Mouse (Mus musculus) right cerebral cortex, adult 2 months (tissue): ENCODE data around the gene Cdcp1.
A peak's percentile ranks its signal among the peaks of the same experiment; 100 is the strongest.

ENCODE experiments used
- DNase-seq, 2 experiments: peaks; one replicate each; pipeline ENCODE4 v3.0.0; 2021 to 2022; ENCODE audit warnings: low spot score in 2 of 2

The Cdcp1 gene

GRCm38 (mm10) chr9:123152026-123152425 lies 63.8 kb downstream of the Cdcp1 start:
- DNase-seq = no peak

DNA sequence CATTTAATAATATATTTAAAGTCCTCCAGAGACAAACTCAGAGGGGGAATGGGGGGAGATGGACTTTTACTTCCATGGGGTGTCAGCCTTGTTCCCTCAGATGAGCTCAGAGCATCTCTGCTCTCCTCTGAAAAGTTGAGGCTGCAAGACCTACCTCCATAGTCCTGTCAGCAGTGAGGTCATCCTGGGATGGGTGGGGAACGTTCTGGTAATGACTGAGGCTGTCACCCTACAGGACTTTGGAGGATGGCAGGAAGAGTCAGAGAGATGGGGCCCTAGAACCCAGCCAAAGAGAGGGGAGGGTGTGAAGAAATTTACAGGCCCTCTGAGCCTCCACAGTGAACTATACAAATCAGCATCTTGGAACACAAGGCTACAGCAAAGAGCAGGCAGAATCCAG lies 64.3 kb downstream of the Cdcp1 start:
- no peak for DNase-seq

GRCm38 (mm10) chr9:123150241-123151020 lies 65.4 kb downstream of the Cdcp1 start, which contains the start of gene Clec3b:
Clec3b (plus strand) TSS chr9:123150946.
- DNase-seq = peak in 1 of 2 experiments; percentile 16

DNA sequence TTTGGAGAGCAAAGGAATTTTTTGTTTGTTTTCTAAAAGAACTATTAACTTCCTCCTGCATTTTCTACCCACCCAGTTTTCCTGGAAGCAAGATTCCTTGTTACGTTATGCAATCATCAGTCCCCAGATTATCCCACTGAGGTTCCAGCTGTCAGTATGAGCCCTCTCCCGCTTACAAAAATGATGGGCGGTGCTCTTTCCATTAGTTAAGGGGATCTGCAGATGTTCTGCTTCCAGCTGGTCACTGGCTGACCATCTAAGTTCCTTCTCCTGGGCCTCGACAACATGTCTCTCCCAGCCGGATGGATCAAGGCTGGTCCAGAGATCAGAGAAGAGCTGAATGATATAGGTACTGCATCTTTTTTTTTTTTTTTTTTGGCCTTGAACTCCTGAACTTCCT lies 67.4 kb downstream of the Cdcp1 start:
- DNase-seq = no peak

GRCm38 (mm10) chr9:123139887-123140614 lies 75.8 kb downstream of the Cdcp1 start:
- no peak for DNase-seq

DNA sequence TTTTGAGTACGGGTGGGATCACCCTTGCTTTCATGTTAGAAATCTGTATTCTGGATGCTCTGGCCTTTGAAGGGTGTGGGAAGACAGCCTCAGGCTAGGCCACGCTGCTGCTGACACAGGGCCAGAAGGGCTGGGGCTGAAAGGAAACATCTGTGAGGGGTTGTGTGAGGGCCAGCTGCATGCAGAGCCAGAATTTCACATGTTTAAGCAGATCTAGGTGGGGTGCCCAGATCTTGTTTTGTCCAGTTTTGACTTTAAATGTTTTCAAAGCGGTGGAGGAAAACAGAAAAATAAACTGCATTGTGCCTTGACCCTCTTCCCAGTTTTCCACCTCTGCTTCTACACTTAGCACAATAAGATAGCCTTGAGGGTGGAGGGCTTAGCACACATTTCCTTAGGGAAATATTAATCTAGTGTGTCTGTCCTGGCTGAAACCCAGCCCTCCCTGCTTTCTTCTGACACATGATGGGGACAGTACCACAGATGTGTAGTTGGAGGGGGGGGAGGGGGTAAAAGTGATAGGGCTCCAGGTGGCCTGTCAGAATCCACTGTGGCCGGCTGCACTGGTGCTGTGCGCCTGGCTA lies 76.9 kb downstream of the Cdcp1 start:
- DNase-seq = no peak

- peak in 1 of 2 experiments; percentile 10 for DNase-seq
Observed at GRCm38 (mm10) chr9:123136953-123137682, 78.7 kb downstream of the Cdcp1 start.

DNA sequence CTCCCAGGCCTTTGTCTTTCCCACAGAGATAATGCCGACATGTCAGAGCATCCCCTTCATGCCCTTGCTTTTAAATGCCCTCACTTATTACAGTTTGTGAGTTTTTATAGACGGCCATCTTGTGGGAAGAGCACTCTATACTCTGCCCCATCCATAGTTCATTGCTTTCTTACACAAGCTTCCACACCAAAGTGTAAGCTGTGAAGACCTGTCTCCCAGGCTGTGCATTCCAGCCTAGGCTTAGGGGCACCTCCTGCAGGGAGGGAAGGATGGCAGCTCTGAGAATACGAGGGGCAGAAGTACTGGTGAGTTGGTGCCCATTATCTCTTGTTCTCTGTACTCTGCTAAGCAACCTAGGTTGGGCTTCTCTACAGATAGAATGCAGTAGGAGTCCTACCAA lies 82.8 kb downstream of the Cdcp1 start:
- DNase-seq = no peak

- DNase-seq = no peak
Observed at GRCm38 (mm10) chr9:123127663-123128062, 88.2 kb downstream of the Cdcp1 start.

DNA sequence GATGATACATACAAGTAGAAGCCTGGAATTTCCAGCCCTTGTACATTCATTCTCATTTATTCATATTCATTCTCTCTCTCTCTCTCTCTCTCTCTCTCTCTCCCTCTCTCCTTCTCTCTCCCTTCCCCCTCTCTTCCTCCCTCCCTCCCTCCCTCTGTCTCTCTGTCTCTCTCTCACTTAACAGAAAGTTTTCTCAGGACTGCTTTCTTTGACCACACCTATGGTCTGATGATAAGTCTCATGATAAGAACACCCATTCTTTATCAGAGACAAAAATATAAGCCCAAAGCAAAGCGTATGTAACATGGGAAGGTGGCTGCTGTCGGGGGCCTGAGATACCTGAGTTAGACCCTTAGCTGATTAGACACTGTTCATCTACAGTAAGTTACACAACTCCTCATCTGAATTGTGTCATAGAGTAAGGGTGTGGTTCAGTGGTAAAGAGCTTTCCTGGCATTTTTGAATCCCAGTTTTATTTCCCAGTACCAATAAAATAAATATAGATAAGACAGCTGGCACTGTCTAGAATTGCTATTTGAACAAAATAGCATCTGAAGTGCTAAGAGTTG lies 91.3 kb downstream of the Cdcp1 start:
- DNase-seq = no peak

DNA sequence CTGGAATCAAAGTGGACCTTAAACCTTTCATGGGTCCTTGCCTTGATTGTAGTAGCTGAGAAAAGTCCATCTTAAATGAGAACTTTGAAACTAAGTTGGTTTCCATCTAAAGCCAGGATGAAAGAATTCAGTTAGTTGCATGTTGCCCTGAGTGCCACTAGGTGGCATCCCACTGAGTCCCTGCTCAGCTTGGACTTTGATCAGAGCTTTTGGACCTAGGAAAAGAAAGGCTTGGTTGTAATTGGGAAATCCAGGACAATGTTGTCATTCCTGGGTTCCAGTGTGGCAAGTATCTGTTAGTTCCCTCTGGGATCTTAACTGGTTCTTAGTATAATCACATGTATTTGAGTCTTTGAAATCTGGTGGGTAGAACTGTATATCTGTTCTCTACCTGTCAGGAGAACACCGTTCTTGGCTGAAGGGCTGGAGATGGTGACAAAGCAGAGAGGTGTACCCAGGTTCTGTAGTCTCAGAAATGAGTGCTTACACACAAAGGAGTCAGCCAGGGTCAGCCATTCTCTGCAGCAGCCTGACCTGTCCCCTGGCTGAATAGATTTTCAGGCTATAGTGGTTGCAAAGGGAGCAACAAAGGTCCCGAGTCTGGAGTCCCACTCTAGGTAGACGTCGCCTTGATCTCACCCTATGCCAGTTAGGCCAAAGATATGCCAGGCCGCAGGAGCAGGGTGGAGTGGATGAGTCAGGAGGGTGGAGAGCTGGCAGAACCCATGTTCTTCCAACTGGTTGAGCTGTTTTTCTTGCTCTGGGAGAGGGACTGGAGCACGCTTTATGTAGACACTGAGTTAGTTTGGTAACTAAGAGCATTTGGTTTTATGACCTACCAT lies 92.0 kb downstream of the Cdcp1 start:
- peak in 1 of 2 experiments; percentile 28 for DNase-seq

DNA sequence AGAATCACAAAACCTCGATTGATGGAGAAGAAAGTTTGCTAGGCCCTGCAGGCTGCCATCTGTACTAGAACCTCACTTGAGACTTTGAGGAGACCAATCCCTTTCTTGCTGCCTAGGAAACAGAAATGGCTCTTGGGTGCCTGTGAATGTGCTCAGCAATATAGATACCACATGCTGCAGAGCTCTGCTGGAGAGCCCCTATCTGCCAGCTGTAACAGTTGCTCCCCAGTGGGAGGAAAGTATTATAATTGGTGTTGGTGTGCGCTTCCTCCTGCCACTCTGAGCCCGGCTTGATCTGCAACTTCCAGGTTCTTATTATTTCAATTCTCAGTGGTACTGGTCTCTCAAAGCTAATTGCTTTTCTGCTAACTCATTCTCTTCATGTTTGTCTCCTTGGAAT lies 92.8 kb downstream of the Cdcp1 start:
- DNase-seq = peak in 1 of 2 experiments; percentile 24
